Mouse (Mus musculus) urinary bladder, postnatal 36 days (tissue): ENCODE data around the gene Myo19.
A peak's percentile ranks its signal among the peaks of the same experiment; 100 is the strongest.
"Not testable (repeated sequence)": the region's sequence is repeated elsewhere in the genome, so short reads cannot be mapped to it uniquely, and the experiment has no call there.

ENCODE experiments used
- DNase-seq, 2 experiments: peaks; one replicate each; pipeline ENCODE4 v3.0.0; 2022; ENCODE audit warnings: low spot score in 2 of 2, mixed read lengths in 1 of 2

The Myo19 gene

GRCm38 (mm10) chr11:84879772-84880464 lies at the start of gene Myo19, which contains the start of gene Pigw:
Myo19 (plus strand) TSS chr11:84880148.
Pigw (minus strand) TSS chr11:84880285.
- peak; percentile 79 to 83 for DNase-seq

DNA sequence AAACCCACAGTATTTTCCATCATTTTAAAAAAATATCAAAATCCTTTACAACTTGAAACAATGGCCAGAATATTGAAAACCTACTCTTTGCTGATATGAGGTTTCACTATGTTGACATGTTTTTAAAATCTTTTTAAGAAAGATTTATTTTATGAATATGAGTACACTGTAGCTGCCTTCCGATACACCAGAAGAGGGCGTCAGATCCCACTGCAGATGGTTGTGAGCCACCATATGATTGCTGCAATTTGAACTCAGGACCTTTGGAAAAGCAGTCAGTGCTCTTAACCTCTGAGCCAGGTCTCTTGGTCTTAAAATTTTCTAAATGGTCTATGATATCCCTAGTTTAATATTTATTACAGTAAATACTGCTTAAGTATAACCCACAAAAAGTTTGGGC lies 40.6 kb upstream of the Myo19 start:
- no peak for DNase-seq

DNA sequence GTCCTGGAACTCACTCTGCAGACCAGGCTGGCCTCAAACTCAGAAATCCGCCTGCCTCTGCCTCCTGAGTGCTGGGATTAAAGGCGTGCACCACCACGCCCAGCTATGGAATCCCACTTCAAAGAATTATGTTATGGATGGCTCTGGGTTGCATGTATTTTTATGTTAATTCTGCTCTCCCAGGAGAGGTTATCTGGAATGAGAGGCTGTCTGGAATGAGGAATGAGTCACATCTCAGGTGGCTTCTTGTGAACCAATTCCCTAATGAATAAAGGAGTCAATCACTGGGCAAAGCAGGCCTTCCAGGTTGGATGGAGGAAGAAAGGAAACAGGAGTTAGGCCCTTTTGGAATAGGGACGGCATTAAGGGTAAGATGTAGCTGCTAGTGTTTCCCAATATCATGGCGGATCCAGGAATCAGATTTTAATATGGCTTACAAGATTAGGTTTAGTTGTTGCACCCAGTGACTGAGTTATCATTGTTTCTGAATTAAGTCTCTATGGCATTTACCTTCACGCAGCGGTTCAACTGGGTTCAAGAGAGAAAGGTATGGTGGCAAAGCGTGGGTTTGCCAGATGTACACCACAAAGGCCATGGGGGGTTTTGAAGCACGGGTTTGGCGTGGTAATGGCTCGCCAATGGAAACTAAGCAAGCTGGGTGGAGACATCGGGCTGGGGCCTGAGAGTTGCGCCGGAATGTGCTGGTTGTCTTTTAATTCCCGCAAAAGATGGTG lies 33.0 kb upstream of the Myo19 start:
- DNase-seq, result no peak

- DNase-seq, result peak; percentile 52 to 58
These were observed 32.4 kb upstream of the Myo19 start for GRCm38 (mm10) chr11:84847475-84848090.

- DNase-seq, result no peak
These were observed 24.7 kb upstream of the Myo19 start for GRCm38 (mm10) chr11:84855285-84855684.

GRCm38 (mm10) chr11:84865268-84865667 lies 14.7 kb upstream of the Myo19 start:
- no peak for DNase-seq

- no peak for DNase-seq
These were observed 12.4 kb upstream of the Myo19 start for GRCm38 (mm10) chr11:84867586-84867985.

- DNase-seq, result no peak
These were observed 11.1 kb upstream of the Myo19 start for GRCm38 (mm10) chr11:84868786-84869259.

DNA sequence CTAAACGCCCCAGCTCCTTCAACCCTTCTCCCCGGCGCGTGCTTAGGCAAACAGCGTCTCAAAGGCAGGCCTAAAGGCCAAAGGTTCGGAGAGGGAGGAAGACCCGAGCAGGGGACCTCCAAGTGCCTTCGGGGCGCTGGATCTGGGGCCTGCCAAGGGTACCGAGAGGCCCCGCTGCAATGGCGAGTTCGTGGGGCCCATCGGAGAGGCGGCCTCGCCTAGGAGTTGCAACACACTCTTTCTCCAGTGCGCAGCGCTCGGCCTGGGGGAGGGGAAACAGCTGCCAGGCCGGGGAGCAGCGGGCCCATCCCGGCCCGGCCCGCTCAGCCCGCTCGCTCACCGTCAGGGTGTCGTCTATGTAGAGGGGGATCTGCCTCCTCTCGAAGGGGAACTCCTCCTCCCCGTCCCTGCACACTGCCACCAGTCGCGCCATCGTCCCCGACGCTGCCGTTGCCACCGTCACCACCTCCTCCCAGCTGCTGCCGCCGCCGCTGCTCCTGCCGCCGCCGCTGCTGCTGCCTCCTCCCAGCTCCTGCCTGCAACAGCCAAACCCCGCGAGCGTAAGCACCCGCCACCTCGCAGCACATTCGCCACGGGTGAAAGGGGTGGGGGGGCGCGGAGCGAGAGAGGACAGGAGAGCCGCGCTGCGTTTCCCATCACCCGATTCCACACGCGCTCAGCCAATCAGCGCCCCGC lies 10.3 kb upstream of the Myo19 start:
- DNase-seq, result peak; percentile 86 to 92

- DNase-seq, result peak; percentile 82 to 93
These were observed 9.5 kb upstream of the Myo19 start, which contains the start of gene Ggnbp2 for GRCm38 (mm10) chr11:84870337-84871043. Ggnbp2 (minus strand) TSS chr11:84870817.

DNA sequence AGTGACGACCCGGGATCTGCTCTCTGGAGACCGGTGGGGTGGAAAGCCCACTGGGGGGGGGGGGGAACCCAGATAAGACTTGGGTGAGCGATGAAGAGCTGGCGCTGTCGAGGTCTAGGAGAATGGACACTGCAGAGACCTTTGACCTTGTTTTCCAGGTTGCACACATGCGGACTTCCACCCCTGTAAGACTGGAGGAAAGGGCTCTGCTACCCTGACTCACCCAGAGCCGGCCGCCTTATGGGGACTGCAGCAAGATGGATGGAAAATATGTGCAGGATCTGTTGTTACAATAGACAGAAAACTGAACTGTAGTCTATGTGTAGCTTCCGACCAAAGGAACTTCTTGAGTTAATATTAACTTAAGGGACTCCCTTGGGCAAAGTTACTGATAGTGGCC lies 8.9 kb upstream of the Myo19 start:
- no peak for DNase-seq

GRCm38 (mm10) chr11:84871548-84872069 lies 8.3 kb upstream of the Myo19 start:
- no peak for DNase-seq

DNA sequence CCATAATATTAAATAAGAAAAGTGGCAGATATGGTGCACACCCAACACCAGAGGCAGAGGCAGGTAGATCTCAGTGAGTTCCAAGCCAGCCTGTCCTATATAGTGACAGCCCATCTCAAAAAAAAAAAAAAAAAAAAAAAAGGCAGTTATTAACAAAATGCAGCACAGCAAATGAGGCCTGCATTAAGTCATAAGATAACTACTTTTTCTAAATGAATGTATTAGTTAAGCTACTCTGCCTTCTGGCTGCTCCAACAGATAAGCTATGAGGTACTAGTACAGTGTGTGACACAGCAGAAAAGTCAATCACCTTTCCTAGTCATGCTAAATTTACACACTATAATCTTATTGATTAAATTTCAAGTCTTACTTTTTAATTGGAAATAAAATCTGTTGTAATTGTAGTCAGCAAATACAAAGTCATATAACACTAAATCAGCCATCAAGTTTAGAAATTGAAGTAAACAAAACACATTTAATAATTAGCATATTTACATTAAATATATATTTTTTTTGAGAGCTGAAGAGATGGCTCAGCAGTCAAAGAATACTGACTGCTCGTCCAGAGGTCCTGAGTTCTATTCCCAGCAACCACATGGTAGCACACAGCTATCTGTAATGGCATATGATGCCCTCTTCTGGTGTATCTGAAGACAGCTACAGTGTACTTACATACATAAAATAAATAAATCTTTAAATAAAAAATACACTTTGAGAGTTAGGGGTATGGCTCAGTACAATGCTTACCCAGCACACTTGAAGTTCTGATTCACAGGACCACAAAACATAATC lies 6.7 kb upstream of the Myo19 start:
- DNase-seq, result no peak

- DNase-seq, result not testable (repeated sequence)
These were observed 3.9 kb upstream of the Myo19 start for GRCm38 (mm10) chr11:84876020-84876419.

DNA sequence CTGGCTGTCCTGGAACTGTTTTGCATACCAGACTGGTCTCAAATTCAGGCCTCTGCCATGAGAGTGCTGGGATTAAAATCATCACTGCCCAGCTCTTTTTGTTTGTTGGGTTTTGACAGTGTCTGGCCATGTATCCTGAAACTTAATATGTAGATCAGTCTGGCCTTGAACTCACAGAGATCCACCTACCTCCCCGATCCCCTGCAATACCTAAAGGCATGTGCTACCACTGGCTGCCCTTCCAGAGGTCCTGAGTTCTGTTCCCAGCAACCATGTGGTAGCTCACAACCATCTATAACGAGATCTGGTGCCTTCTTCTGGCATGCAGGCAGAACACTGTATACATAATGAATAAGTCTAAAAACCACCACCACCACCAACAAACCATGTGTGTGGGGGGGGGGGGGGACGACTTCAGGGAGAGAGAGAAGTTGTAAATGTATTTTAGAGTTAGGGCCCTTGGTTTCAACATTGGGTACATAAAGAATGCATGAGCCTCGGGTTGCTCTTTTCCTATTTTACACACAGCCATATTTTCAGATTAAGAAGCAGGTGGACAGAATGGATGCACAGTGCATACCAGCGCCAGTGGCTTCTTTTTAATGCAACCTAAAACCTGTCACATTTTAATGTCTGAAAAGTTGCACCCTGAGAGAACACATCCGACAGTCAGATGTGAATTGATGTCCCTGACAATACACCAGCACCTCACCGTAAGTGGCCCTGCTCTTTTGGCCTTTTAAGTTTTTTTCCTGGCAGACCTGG lies 759 bp upstream of the Myo19 start:
- DNase-seq, result no peak

DNA sequence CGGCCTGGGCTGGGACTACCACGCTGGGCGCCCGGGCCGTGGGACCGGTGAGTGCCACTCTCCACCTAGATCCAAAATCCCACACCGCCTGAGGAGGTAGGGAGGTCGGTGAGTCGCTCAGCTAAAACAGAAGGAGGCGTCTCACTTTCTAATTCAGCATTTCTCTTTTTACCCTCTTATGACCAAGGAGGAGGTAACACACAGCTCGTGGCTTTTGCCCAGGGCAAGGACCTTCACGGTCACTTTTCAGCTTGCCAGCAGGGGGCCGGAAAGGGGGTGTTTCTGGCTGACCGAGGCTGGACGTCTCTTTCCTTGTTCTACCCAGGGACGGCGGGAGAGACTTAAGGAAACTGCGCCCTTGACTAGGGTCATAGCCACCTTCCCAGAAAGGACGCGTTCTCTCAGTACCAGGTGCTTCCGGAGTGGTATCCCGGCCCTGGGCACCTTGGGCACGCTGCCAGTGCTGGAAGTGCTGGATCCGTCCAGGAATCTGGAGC lies 565 bp downstream of the Myo19 start:
- DNase-seq, result peak; percentile 35 to 48

DNA sequence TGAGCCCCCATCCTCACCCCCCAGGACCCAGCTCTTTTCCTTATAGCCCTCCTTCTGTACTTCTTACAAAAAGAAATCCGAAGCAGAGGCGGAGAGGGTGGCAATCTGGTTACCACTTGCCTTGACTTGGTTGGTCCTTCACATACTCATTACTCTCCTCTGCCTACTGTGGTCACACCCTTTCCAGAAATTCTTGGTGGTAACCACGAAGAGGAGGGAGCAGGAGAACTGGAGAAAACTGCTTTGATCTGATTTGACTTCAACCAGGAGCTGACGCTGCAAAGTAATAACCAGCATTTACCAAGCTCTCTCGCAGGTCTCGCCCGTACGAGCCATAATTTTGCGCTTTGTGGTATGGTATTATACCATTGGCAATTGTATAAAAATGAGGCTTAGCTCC lies 1.0 kb downstream of the Myo19 start:
- peak in 1 of 2 experiments; percentile 17 for DNase-seq

DNA sequence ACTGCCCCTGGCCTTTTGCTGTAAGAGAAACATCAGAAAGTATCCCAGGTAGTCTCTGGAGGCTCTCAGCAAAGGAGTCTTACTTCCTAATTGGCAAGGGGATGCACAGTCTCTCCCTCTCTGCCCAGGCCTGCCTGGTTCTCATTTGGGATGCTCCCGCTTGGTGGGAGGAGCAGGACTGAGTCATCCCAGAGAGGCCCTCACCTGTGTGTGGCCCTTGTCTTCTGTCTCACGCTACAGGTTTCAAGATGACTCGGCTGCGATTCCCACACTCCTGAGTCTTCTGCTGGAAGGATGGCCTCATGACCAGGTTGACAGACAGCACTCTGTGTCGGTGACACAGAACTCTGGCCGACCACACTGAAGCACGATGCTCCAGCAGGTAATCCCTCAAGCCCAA lies 2.4 kb downstream of the Myo19 start:
- no peak for DNase-seq

DNA sequence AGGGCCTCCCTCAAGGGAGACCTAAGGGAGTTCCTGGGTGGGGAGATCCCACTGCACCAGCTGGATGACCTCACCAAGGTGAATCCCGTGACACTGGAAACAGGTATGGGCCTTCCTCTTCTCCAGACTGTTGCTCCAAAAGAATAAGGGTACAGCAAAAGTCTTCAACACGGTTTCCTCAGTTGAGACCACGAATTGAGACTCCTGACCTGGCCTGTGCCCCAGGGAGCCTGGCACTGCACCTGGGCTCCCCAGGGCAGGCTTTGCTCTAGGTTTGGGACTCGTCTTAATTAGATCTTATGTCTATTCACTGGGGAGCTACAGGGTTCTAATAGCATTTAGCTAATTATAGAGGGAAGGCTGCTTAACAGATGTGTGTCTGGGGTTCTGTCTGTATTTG lies 5.3 kb downstream of the Myo19 start:
- no peak for DNase-seq
